In genomic region chr5:21948736-21949506, GRCm38 (mm10) we compare ENCODE assay signal across 13 mouse cellular contexts.
DNase-seq lines count a peak whose midpoint lies in the region; ATAC-seq lines count a peak whose summit lies in the region.
"Had no signal": no experiment of that assay in that cellular context is flagged by ENCODE, and none has a peak within 500 bp of the region (broad histone marks: within the 10 kb centered on the region; RNA-seq: fewer than 3 reads in every experiment).

No protein-coding gene starts in this region.

- peak; percentile 63; the same call in 1 of the 2 replicates for ATAC-seq in neural tube, embryonic 14.5 days (ENCODE audit: low read depth)
- ATAC-seq in midbrain, embryonic 16.5 days, result peak; percentile 79
- ATAC-seq: inflammation-experienced regulatory T-cells, adult 6 months had no signal

- no peak overlapping the region for H3K4me3 ChIP-seq in neural tube, embryonic 14.5 days (ENCODE audit: low read depth, low read length)
- no peak overlapping the region for H3K4me3 ChIP-seq in midbrain, embryonic 16.5 days (ENCODE audit: low read depth, low read length)
- H3K4me3 ChIP-seq: heart, embryonic 12.5 days; limb, embryonic 13.5 days had no signal

- H3K9me3 ChIP-seq in neural tube, embryonic 14.5 days (ENCODE audit: control insufficient read depth, low read length), result no peaks in the 10 kb centered on the region
- H3K9me3 ChIP-seq in midbrain, embryonic 16.5 days (replicated peaks; ENCODE audit: control insufficient read depth, low read length, poor library complexity, severe bottlenecking), result no peaks in the 10 kb centered on the region
- H3K9me3 ChIP-seq: heart, embryonic 12.5 days; limb, embryonic 13.5 days had no signal

- DNase-seq in heart, adult 11 months, result peak; percentile 74
- DNase-seq in heart, adult 8-10 months (ENCODE audit: low spot score), result no peak
- DNase-seq in neural tube, embryonic 10.5 days (ENCODE audit: extremely low spot score, low spot score), result no peak
- DNase-seq in cerebellum, postnatal 25 days, result peak; percentile 76 to 85
- no peak for DNase-seq in urinary bladder, postnatal 4 days (ENCODE audit: low spot score in 2 of 2)
- DNase-seq in thymus, postnatal 4 days, result no peak
- DNase-seq: lung, adult 2 months had no signal

- WGBS in neural tube, embryonic 14.5 days, result 67% methylated on average over 11 of the region's 11 CpGs
- 56% methylated on average over 11 of the region's 11 CpGs for WGBS in midbrain, embryonic 16.5 days

- H3K9ac ChIP-seq in neural tube, embryonic 14.5 days (replicated peaks; ENCODE audit: low read depth, low read length), result no peak overlapping the region
- no peak overlapping the region for H3K9ac ChIP-seq in midbrain, embryonic 16.5 days (ENCODE audit: low read depth, low read length)
- H3K9ac ChIP-seq: heart, embryonic 12.5 days; limb, embryonic 13.5 days had no signal

- H3K4me2 ChIP-seq in neural tube, embryonic 14.5 days (ENCODE audit: low read depth, low read length), result no peak overlapping the region
- H3K4me2 ChIP-seq in midbrain, embryonic 16.5 days (ENCODE audit: low read length), result no peak overlapping the region
- H3K4me2 ChIP-seq: heart, embryonic 12.5 days; limb, embryonic 13.5 days had no signal

- no peak overlapping the region for H3K27ac ChIP-seq in neural tube, embryonic 14.5 days (ENCODE audit: low read depth, low read length)
- 0 out of 2 replicates have a peak overlapping the region, but pooled peaks have one; percentile 37 for H3K27ac ChIP-seq in midbrain, embryonic 16.5 days (ENCODE audit: low read length)
- H3K27ac ChIP-seq: kidney, postnatal 0 days; limb, embryonic 13.5 days had no signal

- no peaks in the 10 kb centered on the region for H3K4me1 ChIP-seq in neural tube, embryonic 14.5 days (ENCODE audit: control insufficient read depth, insufficient read depth, low read length)
- H3K4me1 ChIP-seq in midbrain, embryonic 16.5 days (ENCODE audit: control insufficient read depth, insufficient read depth, low read length), result peaks cover 13% of the 10 kb centered on the region
- H3K4me1 ChIP-seq: heart, embryonic 12.5 days; limb, embryonic 13.5 days had no signal

- H3K27me3 ChIP-seq in neural tube, embryonic 14.5 days (ENCODE audit: control insufficient read depth, insufficient read depth, low read length), result no peaks in the 10 kb centered on the region
- H3K27me3 ChIP-seq in midbrain, embryonic 16.5 days (ENCODE audit: control insufficient read depth, insufficient read depth, low read depth, low read length), result no peaks in the 10 kb centered on the region
- H3K27me3 ChIP-seq: heart, embryonic 12.5 days; limb, embryonic 13.5 days had no signal

- H3K36me3 ChIP-seq in neural tube, embryonic 14.5 days (ENCODE audit: control insufficient read depth, insufficient read depth, low read length), result no peaks in the 10 kb centered on the region
- no peaks in the 10 kb centered on the region for H3K36me3 ChIP-seq in midbrain, embryonic 16.5 days (ENCODE audit: control insufficient read depth, insufficient read depth, low read length)
- H3K36me3 ChIP-seq: heart, embryonic 12.5 days; limb, embryonic 13.5 days had no signal

Comparison
In these comparisons a context has a peak if more than half of its experiments do, and no peak if none do; other contexts are left out.
1. DNase-seq: peak in heart, adult 11 months (single experiment) and cerebellum, postnatal 25 days (2 of 2); none in heart, adult 8-10 months (single experiment), neural tube, embryonic 10.5 days (single experiment), urinary bladder, postnatal 4 days (0 of 2) and thymus, postnatal 4 days (single experiment).